Mouse (Mus musculus) forebrain, embryonic 11.5 days (tissue): Measurements from ENCODE around the gene Smndc1. TPM values are rescaled to one million over a fixed set of nuclear protein-coding genes. Genes with fewer than 3 reads are reported as not detected.

Source experiments
- ATAC-seq: fragments of 200-750 bp; cut with Nextera tagmentation; replicated peaks from 2 replicates; pipeline ENCODE4 v1.8.0; 2017; ENCODE audit warnings: moderate TSS enrichment; ENCODE audit not compliant: low FRiP score
- DNase-seq: peaks from one replicate; pipeline ENCODE4 v3.0.0-alpha.2; 2017; ENCODE audit warnings: low spot score
- H3K27ac ChIP-seq: fragments of 300-500 bp; sonication (generic); 2 replicates; pipeline ENCODE4 v1.5.1; 2014; ENCODE audit warnings: low read depth, low read length
- H3K27me3 ChIP-seq: fragments of 300-500 bp; sonication (generic); 2 replicates; pipeline ENCODE4 v1.6.1; 2014; ENCODE audit warnings: mild to moderate bottlenecking, low read length, mixed read lengths; ENCODE audit not compliant: control insufficient read depth, insufficient read depth
- H3K36me3 ChIP-seq: fragments of 300-500 bp; sonication (generic); 2 replicates; pipeline ENCODE4 v1.6.1; 2014; ENCODE audit warnings: mild to moderate bottlenecking, low read length, moderate library complexity, mixed read lengths; ENCODE audit not compliant: control insufficient read depth, insufficient read depth
- H3K4me1 ChIP-seq: fragments of 300-500 bp; sonication (generic); replicated peaks from 2 replicates; pipeline ENCODE4 v1.6.1; 2014; ENCODE audit warnings: low read length, mixed read lengths; ENCODE audit not compliant: control insufficient read depth, insufficient read depth
- H3K4me2 ChIP-seq: fragments of 300-500 bp; sonication (generic); 2 replicates; pipeline ENCODE4 v1.6.1; 2014; ENCODE audit warnings: low read depth, mild to moderate bottlenecking, low read length, moderate library complexity, mixed read lengths; ENCODE audit not compliant: severe bottlenecking
- H3K4me3 ChIP-seq: fragments of 300-500 bp; sonication (generic); 2 replicates; pipeline ENCODE4 v1.5.1; 2014; ENCODE audit warnings: low read depth, low read length
- H3K9ac ChIP-seq: fragments of 300-500 bp; sonication (generic); 2 replicates; pipeline ENCODE4 v1.6.1; 2014; ENCODE audit warnings: low read length
- H3K9me3 ChIP-seq: fragments of 300-500 bp; sonication (generic); 2 replicates; pipeline ENCODE4 v1.6.1; 2016; ENCODE audit warnings: low read length, mixed read lengths; ENCODE audit not compliant: control insufficient read depth
- WGBS: fragments of 180-500 bp; shearing (Covaris S2); extraction: QIAGEN DNeasy Blood & Tissue Kit; methylation state at CpG from one replicate; pipeline ENCODE4 v1.1.7; 2014; 5-methylcytosine and 5-hydroxymethylcytosine counted together
- polyA plus RNA-seq: library from polyadenylated mRNA; unstranded; fragments of >200 nt; fragmentation: Nextera tagmentation; extraction: Ambion mirVana; gene quantifications from 2 replicates; pipeline ENCODE4 v1.2.1, GENCODE M21; 2014

Smndc1 gene
- polyA plus RNA-seq, 1 experiment from 2014 or later: 57.6 TPM

GRCm38 (mm10) chr19:53378421-53378820 is 12.0 kb downstream of the Smndc1 start:
- Histone ChIP-seq H3K36me3 (peaks cover 5% of the 10 kb centered on the region; the same call in 1 of the 2 replicates), H3K27ac (no peak overlapping the region), H3K9ac (no peak overlapping the region), H3K27me3 (no peaks in the 10 kb centered on the region), H3K4me1 (no peaks in the 10 kb centered on the region), H3K4me2 (no peak overlapping the region), H3K4me3 (no peak overlapping the region), H3K9me3 (no peaks in the 10 kb centered on the region)
- DNase-seq (no peak), ATAC-seq (no peak)
- WGBS: 93% methylated on average over 10 of the region's 10 CpGs

GRCm38 (mm10) chr19:53377652-53378051 is 12.7 kb downstream of the Smndc1 start:
- DNase-seq: no peak
- Histone ChIP-seq H3K27ac (no peak overlapping the region), H3K4me2 (no peak overlapping the region), H3K4me3 (no peak overlapping the region), H3K4me1 (no peaks in the 10 kb centered on the region), H3K9ac (no peak overlapping the region), H3K9me3 (no peaks in the 10 kb centered on the region), H3K27me3 (no peaks in the 10 kb centered on the region), H3K36me3 (peaks cover 1% of the 10 kb centered on the region; the same call in 1 of the 2 replicates)
- 95% methylated on average over 8 of the region's 8 CpGs for WGBS
- no peak for ATAC-seq

- no peak overlapping the region for H3K4me3 ChIP-seq
- no peaks in the 10 kb centered on the region for H3K27me3 ChIP-seq
- WGBS: 91% methylated on average over 9 of the region's 9 CpGs
- no peak for DNase-seq
- H3K4me2 ChIP-seq: no peak overlapping the region
- no peaks in the 10 kb centered on the region for H3K4me1 ChIP-seq
- no peak overlapping the region for H3K9ac ChIP-seq
- ATAC-seq: no peak
- H3K27ac ChIP-seq: no peak overlapping the region
- no peaks in the 10 kb centered on the region for H3K9me3 ChIP-seq
- no peaks in the 10 kb centered on the region; the same call in 1 of the 2 replicates for H3K36me3 ChIP-seq
Measured at GRCm38 (mm10) chr19:53375816-53376215, 14.6 kb downstream of the Smndc1 start.

GRCm38 (mm10) chr19:53375299-53375698 is 15.1 kb downstream of the Smndc1 start:
- no peaks in the 10 kb centered on the region; the same call in 1 of the 2 replicates for H3K36me3 ChIP-seq
- no peak overlapping the region for H3K9ac ChIP-seq
- no peaks in the 10 kb centered on the region for H3K27me3 ChIP-seq
- DNase-seq (no peak), ATAC-seq (no peak)
- H3K4me1 ChIP-seq: no peaks in the 10 kb centered on the region
- H3K4me2 ChIP-seq: no peak overlapping the region
- no peak overlapping the region for H3K4me3 ChIP-seq
- H3K9me3 ChIP-seq: no peaks in the 10 kb centered on the region
- 93% methylated on average over 6 of the region's 6 CpGs for WGBS
- no peak overlapping the region for H3K27ac ChIP-seq

- Histone ChIP-seq H3K27me3 (no peaks in the 10 kb centered on the region), H3K4me1 (no peaks in the 10 kb centered on the region), H3K4me2 (no peak overlapping the region), H3K4me3 (no peak overlapping the region), H3K36me3 (no peaks in the 10 kb centered on the region; the same call in 1 of the 2 replicates), H3K27ac (no peak overlapping the region), H3K9me3 (no peaks in the 10 kb centered on the region), H3K9ac (no peak overlapping the region)
- no peak for DNase-seq
- WGBS: 92% methylated on average over 2 of the region's 2 CpGs
- ATAC-seq: no peak
Measured at GRCm38 (mm10) chr19:53373570-53373969, 16.8 kb downstream of the Smndc1 start.

GRCm38 (mm10) chr19:53371666-53372065 is 18.7 kb downstream of the Smndc1 start, which contains the start of gene Gm10197:
Gene Gm10197, minus strand, starts transcription at chr19:53371766.
- no peak within 1 kb of the TSS for H3K4me2 ChIP-seq
- no peaks in the 10 kb centered on the region for H3K9me3 ChIP-seq
- H3K9ac ChIP-seq: no peak within 1 kb of the TSS
- no peaks in the 10 kb centered on the region for H3K4me1 ChIP-seq
- DNase-seq (no peak), ATAC-seq (no peak)
- H3K4me3 ChIP-seq: no peak within 1 kb of the TSS
- H3K36me3 ChIP-seq: no peaks in the 10 kb centered on the region; the same call in 1 of the 2 replicates
- H3K27me3 ChIP-seq: no peaks in the 10 kb centered on the region
- 92% methylated on average over 13 of the region's 13 CpGs for WGBS
- no peak within 1 kb of the TSS for H3K27ac ChIP-seq

- no peaks in the 10 kb centered on the region; the same call in 1 of the 2 replicates for H3K36me3 ChIP-seq
Measured at GRCm38 (mm10) chr19:53370233-53370632, 20.1 kb downstream of the Smndc1 start.

GRCm38 (mm10) chr19:53369469-53370043 is 20.8 kb downstream of the Smndc1 start:
- WGBS: 38% methylated on average over 14 of the region's 14 CpGs
- no peak overlapping the region for H3K9ac ChIP-seq

More at GRCm38 (mm10) chr19:53370233-53370632, 20.1 kb downstream of the Smndc1 start:
- Histone ChIP-seq H3K4me3 (no peak overlapping the region), H3K9me3 (no peaks in the 10 kb centered on the region), H3K4me1 (no peaks in the 10 kb centered on the region), H3K9ac (no peak overlapping the region), H3K4me2 (no peak overlapping the region), H3K27me3 (no peaks in the 10 kb centered on the region), H3K27ac (no peak overlapping the region)
- 83% methylated on average over 15 of the region's 15 CpGs for WGBS
- DNase-seq (no peak), ATAC-seq (no peak; the same call in 1 of the 2 replicates)

GRCm38 (mm10) chr19:53366881-53367280 is 23.5 kb downstream of the Smndc1 start:
- H3K36me3 ChIP-seq: no peaks in the 10 kb centered on the region; the same call in 1 of the 2 replicates
- WGBS: 85% methylated on average over 7 of the region's 7 CpGs
- H3K4me2 ChIP-seq: no peak overlapping the region
- H3K9ac ChIP-seq: no peak overlapping the region
- no peak overlapping the region for H3K4me3 ChIP-seq
- no peaks in the 10 kb centered on the region for H3K27me3 ChIP-seq
- no peaks in the 10 kb centered on the region for H3K9me3 ChIP-seq
- no peak overlapping the region for H3K27ac ChIP-seq
- DNase-seq: no peak
- no peaks in the 10 kb centered on the region for H3K4me1 ChIP-seq
- no peak for ATAC-seq

More at GRCm38 (mm10) chr19:53369469-53370043, 20.8 kb downstream of the Smndc1 start:
- ATAC-seq (0 out of 2 replicates have a peak, but pooled peaks have one; percentile 53), DNase-seq (peak; percentile 85)
- H3K27me3 ChIP-seq: no peaks in the 10 kb centered on the region
- no peaks in the 10 kb centered on the region for H3K9me3 ChIP-seq
- H3K4me1 ChIP-seq: no peaks in the 10 kb centered on the region
- H3K4me2 ChIP-seq: no peak overlapping the region
- H3K27ac ChIP-seq: no peak overlapping the region
- H3K36me3 ChIP-seq: no peaks in the 10 kb centered on the region; the same call in 1 of the 2 replicates
- no peak overlapping the region for H3K4me3 ChIP-seq
